Mouse (Mus musculus): ENCODE measurements around the gene Cyb5r1. TPM values are rescaled to one million over a fixed set of nuclear protein-coding genes. Genes with fewer than 3 reads are reported as not detected.

Gene Cyb5r1
- polyA plus RNA-seq (2012) = 41.6 and 56.5 TPM in 2 replicates

GRCm38 (mm10) chr1:134405509-134406413, at the start of gene Cyb5r1:
Gene Cyb5r1, plus strand, starts transcription at chr1:134405559.
- no peak for TF ChIP-seq GATA1 (IDR thresholded peaks at IDR 0.05; ENCODE audit: low read length)

GRCm38 (mm10) chr1:134357461-134357860, 47.9 kb upstream of the Cyb5r1 start:
- no peak for TF ChIP-seq GATA1 (IDR thresholded peaks at IDR 0.05; ENCODE audit: low read length)

DNA sequence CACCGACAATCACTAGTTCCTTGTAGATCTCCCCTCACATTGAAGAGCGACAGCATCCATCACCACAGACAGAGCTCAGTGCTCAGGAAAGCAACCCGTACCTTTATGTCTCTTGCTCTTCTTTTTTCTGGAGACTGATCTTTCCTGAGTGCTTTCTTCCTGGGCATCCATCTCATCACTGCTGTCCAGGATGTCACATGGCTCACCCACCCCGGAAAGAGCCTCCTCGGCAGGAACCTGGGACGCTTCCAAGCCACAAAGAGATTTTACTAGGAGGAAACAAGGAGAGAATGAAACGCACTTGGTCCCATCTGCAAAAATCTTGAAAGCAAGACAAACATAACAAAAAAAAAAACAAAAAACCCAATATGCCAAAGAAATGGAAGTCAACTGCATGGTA, 44.7 kb upstream of the Cyb5r1 start:
- no peak for TF ChIP-seq GATA1 (IDR thresholded peaks at IDR 0.05; ENCODE audit: low read length)

GRCm38 (mm10) chr1:134361195-134361856, 44.0 kb upstream of the Cyb5r1 start:
- no peak for TF ChIP-seq GATA1 (IDR thresholded peaks at IDR 0.05; ENCODE audit: low read length)

- no peak for TF ChIP-seq GATA1 (IDR thresholded peaks at IDR 0.05; ENCODE audit: low read length)
Observed at GRCm38 (mm10) chr1:134361857-134362212, 43.5 kb upstream of the Cyb5r1 start, which contains the start of gene Tmem183a. Gene Tmem183a, minus strand, starts transcription at chr1:134361979.

- no peak for TF ChIP-seq GATA1 (IDR thresholded peaks at IDR 0.05; ENCODE audit: low read length)
Observed at GRCm38 (mm10) chr1:134363194-134363593, 42.2 kb upstream of the Cyb5r1 start.

DNA sequence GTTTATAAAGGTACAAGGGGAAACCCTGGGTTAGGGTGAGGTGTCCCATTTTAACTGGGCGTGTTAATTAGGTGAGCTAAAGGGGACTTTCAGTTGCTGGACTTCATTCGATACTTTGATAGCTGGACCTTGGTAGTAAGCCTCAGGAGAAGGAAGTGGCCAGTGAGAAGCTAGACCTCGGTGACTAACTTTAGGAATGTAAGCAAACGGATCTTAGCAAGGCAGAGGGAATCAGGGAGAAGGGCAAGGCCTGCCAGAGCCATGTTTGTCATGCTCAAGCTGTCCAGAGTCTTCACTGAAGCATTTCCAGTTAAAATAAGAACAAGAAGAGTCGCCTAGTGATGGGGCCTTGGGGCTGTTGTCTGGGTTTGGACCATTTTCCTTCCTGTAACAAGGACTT, 39.9 kb upstream of the Cyb5r1 start:
- no peak for TF ChIP-seq GATA1 (IDR thresholded peaks at IDR 0.05; ENCODE audit: low read length)

GRCm38 (mm10) chr1:134368777-134369337, 36.5 kb upstream of the Cyb5r1 start:
- no peak for TF ChIP-seq GATA1 (IDR thresholded peaks at IDR 0.05; ENCODE audit: low read length)

GRCm38 (mm10) chr1:134374124-134374523, 31.2 kb upstream of the Cyb5r1 start:
- no peak for TF ChIP-seq GATA1 (IDR thresholded peaks at IDR 0.05; ENCODE audit: low read length)

DNA sequence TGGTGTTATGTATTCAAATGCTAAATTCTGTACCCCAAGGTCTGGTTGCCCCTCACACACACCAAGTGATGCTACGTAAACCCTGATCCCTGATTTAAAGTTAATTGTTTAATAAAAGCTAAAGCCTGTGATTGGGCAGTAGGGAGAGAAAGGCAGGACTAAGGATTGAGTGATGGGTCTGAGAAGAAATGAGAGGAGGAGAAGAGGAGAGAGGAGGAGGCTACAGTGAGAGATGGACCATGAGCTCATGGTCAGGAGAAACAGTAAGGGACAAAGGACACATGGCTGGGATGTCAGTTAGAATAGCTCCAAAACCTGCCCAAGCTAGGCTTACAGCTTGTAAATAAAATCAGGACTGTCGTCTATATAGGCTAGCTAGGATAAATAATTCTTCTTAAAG, 24.3 kb upstream of the Cyb5r1 start:
- TF ChIP-seq GATA1 (IDR thresholded peaks at IDR 0.05; ENCODE audit: low read length) = no peak

GRCm38 (mm10) chr1:134381795-134382625, 23.3 kb upstream of the Cyb5r1 start:
- TF ChIP-seq GATA1 (IDR thresholded peaks at IDR 0.05; ENCODE audit: low read length) = no peak

GRCm38 (mm10) chr1:134384581-134384980, 20.8 kb upstream of the Cyb5r1 start:
- no peak for TF ChIP-seq GATA1 (IDR thresholded peaks at IDR 0.05; ENCODE audit: low read length)

GRCm38 (mm10) chr1:134385176-134385575, 20.2 kb upstream of the Cyb5r1 start:
- no peak for TF ChIP-seq GATA1 (IDR thresholded peaks at IDR 0.05; ENCODE audit: low read length)

- TF ChIP-seq GATA1 (IDR thresholded peaks at IDR 0.05; ENCODE audit: low read length) = no peak
Observed at GRCm38 (mm10) chr1:134385666-134386065, 19.7 kb upstream of the Cyb5r1 start, which contains the start of gene 4933406M09Rik. Gene 4933406M09Rik, plus strand, starts transcription at chr1:134385940.

GRCm38 (mm10) chr1:134393827-134394226, 11.5 kb upstream of the Cyb5r1 start:
- TF ChIP-seq GATA1 (IDR thresholded peaks at IDR 0.05; ENCODE audit: low read length) = no peak

Measured in G1E-ER4 (cell line).